Mouse (Mus musculus) hindbrain, embryonic 16.5 days (tissue): ENCODE measurements around the gene Kat5. TPM values are rescaled to one million over a fixed set of nuclear protein-coding genes. Genes with fewer than 3 reads are reported as not detected.

Source experiments
- ATAC-seq: fragments of 200-750 bp; cut with Nextera tagmentation; 2 replicates; pipeline ENCODE4 v1.8.0; 2017; ENCODE audit warnings: moderate TSS enrichment, moderate library complexity
- H3K27ac ChIP-seq: fragments of 300-500 bp; sonication (generic); 2 replicates; pipeline ENCODE4 v1.5.1; 2014; ENCODE audit warnings: low read depth, mild to moderate bottlenecking, control low read depth, low read length, moderate library complexity
- H3K27me3 ChIP-seq: fragments of 300-500 bp; sonication (generic); replicated peaks from 2 replicates; pipeline ENCODE4 v1.6.1; 2014; ENCODE audit warnings: low read length; ENCODE audit not compliant: control insufficient read depth, insufficient read depth
- H3K36me3 ChIP-seq: fragments of 300-500 bp; sonication (generic); 2 replicates; pipeline ENCODE4 v1.6.1; 2014; ENCODE audit warnings: mild to moderate bottlenecking, low read length, moderate library complexity, mixed read lengths; ENCODE audit not compliant: control insufficient read depth, insufficient read depth
- H3K4me1 ChIP-seq: fragments of 300-500 bp; sonication (generic); 2 replicates; pipeline ENCODE4 v1.6.1; 2014; ENCODE audit warnings: low read depth, low read length; ENCODE audit not compliant: control insufficient read depth, insufficient read depth
- H3K4me2 ChIP-seq: fragments of 300-500 bp; sonication (generic); 2 replicates; pipeline ENCODE4 v1.6.1; 2014; ENCODE audit warnings: mild to moderate bottlenecking, low read length, control low read depth, moderate library complexity
- H3K4me3 ChIP-seq: fragments of 300-500 bp; sonication (generic); 2 replicates; pipeline ENCODE4 v1.5.1; 2014; ENCODE audit warnings: mild to moderate bottlenecking, low read length, control low read depth, moderate library complexity
- H3K9ac ChIP-seq: fragments of 300-500 bp; sonication (generic); 2 replicates; pipeline ENCODE4 v1.6.1; 2014; ENCODE audit warnings: low read depth, mild to moderate bottlenecking, control low read depth, low read length, moderate library complexity
- H3K9me3 ChIP-seq: fragments of 300-500 bp; sonication (generic); 2 replicates; pipeline ENCODE4 v1.6.1; 2014; ENCODE audit warnings: mild to moderate bottlenecking, low read length, moderate library complexity; ENCODE audit not compliant: control insufficient read depth
- WGBS: fragments of 180-500 bp; shearing (Covaris S2); extraction: QIAGEN DNeasy Blood & Tissue Kit; methylation state at CpG from one replicate; pipeline ENCODE4 v1.1.7; 2014; 5-methylcytosine and 5-hydroxymethylcytosine counted together
- polyA plus RNA-seq: library from polyadenylated mRNA; unstranded; fragments of >200 nt; fragmentation: Nextera tagmentation; extraction: Ambion mirVana; gene quantifications from 2 replicates; pipeline ENCODE4 v1.2.1, GENCODE M21; 2015

Gene Kat5
- 63.3 and 70.6 TPM in 2 replicates for polyA plus RNA-seq

DNA sequence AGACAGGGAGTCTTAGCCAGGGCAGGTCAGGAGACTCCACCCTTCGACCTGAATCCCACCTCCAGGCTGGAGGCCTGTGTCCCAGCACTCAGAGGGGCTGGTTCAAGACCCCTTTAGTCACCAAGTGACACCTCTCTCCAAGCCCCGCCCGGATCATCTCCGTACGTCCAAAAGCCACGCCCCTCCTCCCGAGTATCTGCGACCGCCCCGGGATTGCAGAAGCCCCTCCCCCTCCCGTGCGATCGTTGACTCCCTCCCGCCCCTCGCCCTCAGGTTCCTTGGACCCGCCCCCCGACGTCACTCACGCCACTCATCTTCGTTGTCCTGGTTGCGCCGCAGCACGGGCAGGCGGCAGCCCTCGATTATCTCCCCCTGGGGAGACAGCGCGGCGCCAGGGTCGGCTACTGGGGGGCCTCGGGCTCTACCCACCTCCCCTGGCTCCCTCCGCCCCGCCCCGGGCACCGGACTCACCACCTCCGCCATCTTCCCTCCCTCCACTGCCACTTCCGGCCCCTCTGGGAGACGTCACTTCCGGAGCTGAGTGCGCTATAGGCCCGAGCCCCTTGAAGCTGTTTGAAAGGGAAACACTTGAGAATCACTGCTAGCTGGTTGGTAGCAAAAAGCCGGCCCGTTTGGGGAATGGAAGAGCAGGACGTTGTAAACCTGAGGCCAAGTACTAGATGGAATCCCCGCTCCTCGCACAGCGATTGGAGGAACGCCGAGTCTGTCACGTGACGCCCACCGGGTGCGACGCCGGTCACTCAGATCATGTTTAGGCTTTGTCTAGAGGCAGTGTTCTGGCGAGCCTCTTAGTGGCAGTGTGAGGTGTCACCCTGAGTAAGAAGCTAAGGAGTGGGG, at the start of gene Kat5:
TSS of gene Kat5 (minus strand) at position 691 of the 858 bp plus-strand sequence.
- no peaks in the 10 kb centered on the region for H3K27me3 ChIP-seq
- peak within 1 kb of the TSS; percentile 66 for H3K4me2 ChIP-seq
- ATAC-seq, result peak; percentile 95
- H3K9ac ChIP-seq, result peak within 1 kb of the TSS; percentile 92
- under 1% methylated on average over 54 of the region's 55 CpGs for WGBS
- H3K4me1 ChIP-seq, result peaks cover 16% of the 10 kb centered on the region
- H3K9me3 ChIP-seq, result no peaks in the 10 kb centered on the region
- peak within 1 kb of the TSS; percentile 70 for H3K4me3 ChIP-seq
- peak within 1 kb of the TSS; percentile 99 for H3K27ac ChIP-seq
- H3K36me3 ChIP-seq, result peaks cover 22% of the 10 kb centered on the region

GRCm38 (mm10) chr19:5654720-5655298, 44.8 kb upstream of the Kat5 start:
- peak overlapping the region; percentile 49 for H3K4me3 ChIP-seq
- H3K27me3 ChIP-seq, result peaks cover 23% of the 10 kb centered on the region
- peak overlapping the region; percentile 79 for H3K4me2 ChIP-seq
- peaks cover 11% of the 10 kb centered on the region for H3K4me1 ChIP-seq
- WGBS, result 12% methylated on average over 43 of the region's 43 CpGs
- no peak overlapping the region for H3K27ac ChIP-seq
- peak overlapping the region; percentile 58 for H3K9ac ChIP-seq
- no peaks in the 10 kb centered on the region for H3K36me3 ChIP-seq
- peak; percentile 34; the same call in 1 of the 2 replicates for ATAC-seq
- H3K9me3 ChIP-seq, result no peaks in the 10 kb centered on the region

GRCm38 (mm10) chr19:5653969-5654719, 44.1 kb upstream of the Kat5 start:
- Histone ChIP-seq H3K27ac (no peak overlapping the region), H3K36me3 (no peaks in the 10 kb centered on the region), H3K9ac (peak overlapping the region; percentile 65), H3K4me1 (peaks cover 13% of the 10 kb centered on the region), H3K27me3 (peaks cover 23% of the 10 kb centered on the region), H3K9me3 (no peaks in the 10 kb centered on the region), H3K4me3 (peak overlapping the region; percentile 49), H3K4me2 (peak overlapping the region; percentile 79)
- ATAC-seq, result peak; percentile 49
- WGBS, result 8% methylated on average over 62 of the region's 62 CpGs

- Histone ChIP-seq H3K9ac (no peak overlapping the region), H3K36me3 (peaks cover 3% of the 10 kb centered on the region), H3K4me3 (no peak overlapping the region), H3K9me3 (no peaks in the 10 kb centered on the region), H3K27me3 (peaks cover 23% of the 10 kb centered on the region), H3K27ac (no peak overlapping the region), H3K4me2 (no peak overlapping the region), H3K4me1 (peaks cover 22% of the 10 kb centered on the region)
- WGBS, result 81% methylated on average over 6 of the region's 6 CpGs
- no peak for ATAC-seq
Observed at GRCm38 (mm10) chr19:5652570-5652969, 42.5 kb upstream of the Kat5 start.

DNA sequence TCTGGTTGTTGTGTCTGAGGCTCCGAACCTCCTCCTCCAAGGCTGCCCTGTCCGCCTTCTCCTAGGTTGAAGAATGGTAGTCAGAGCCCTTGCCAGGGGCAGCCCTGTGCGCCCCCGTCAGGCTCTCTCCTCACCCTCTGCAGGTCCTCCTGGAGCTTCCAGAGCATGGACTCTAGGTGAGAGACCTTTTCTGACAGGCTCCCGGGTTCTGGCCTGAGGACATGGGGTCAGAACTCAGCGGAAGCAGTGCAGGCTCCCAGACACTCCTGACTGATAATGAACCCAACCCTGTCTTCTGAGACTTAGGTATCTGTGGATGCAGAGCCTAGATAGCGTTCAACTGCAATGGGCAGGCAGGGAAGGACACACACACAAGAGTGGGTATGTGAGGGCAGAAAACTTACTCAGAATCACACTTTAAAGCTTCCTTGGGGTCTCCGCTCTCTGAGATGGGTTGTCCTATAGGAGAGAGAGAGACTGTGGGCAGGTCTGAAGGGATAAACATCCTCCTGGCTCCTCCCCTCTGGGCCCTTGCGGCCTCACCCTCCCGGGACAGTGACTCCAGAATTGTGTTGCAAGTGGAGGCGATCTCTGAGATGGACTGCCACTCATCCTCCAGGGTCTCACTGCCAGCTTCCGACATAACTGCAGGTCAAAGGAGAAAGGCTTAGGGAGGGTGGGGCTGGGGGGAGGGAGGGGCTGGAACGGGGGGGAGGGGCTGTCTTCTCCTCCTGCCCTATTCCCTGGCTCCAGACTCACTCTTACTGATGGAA, 41.7 kb upstream of the Kat5 start:
- Histone ChIP-seq H3K27ac (no peak overlapping the region), H3K36me3 (peaks cover 12% of the 10 kb centered on the region), H3K4me3 (no peak overlapping the region), H3K9ac (no peak overlapping the region), H3K9me3 (no peaks in the 10 kb centered on the region), H3K4me2 (no peak overlapping the region), H3K4me1 (peaks cover 22% of the 10 kb centered on the region), H3K27me3 (peaks cover 23% of the 10 kb centered on the region)
- no peak for ATAC-seq
- WGBS, result 69% methylated on average over 13 of the region's 13 CpGs

GRCm38 (mm10) chr19:5649298-5649741, 39.3 kb upstream of the Kat5 start:
- H3K9me3 ChIP-seq, result no peaks in the 10 kb centered on the region
- 60% methylated on average over 6 of the region's 6 CpGs for WGBS
- H3K36me3 ChIP-seq, result peaks cover 29% of the 10 kb centered on the region
- H3K4me3 ChIP-seq, result peak overlapping the region; percentile 31; the same call in 1 of the 2 replicates
- H3K4me1 ChIP-seq, result peaks cover 18% of the 10 kb centered on the region
- peak; percentile 15; the same call in 1 of the 2 replicates for ATAC-seq
- peak overlapping the region; percentile 62 for H3K9ac ChIP-seq
- H3K27ac ChIP-seq, result peak overlapping the region; percentile 75; the same call in 1 of the 2 replicates
- H3K4me2 ChIP-seq, result peak overlapping the region; percentile 61
- peaks cover 10% of the 10 kb centered on the region for H3K27me3 ChIP-seq

DNA sequence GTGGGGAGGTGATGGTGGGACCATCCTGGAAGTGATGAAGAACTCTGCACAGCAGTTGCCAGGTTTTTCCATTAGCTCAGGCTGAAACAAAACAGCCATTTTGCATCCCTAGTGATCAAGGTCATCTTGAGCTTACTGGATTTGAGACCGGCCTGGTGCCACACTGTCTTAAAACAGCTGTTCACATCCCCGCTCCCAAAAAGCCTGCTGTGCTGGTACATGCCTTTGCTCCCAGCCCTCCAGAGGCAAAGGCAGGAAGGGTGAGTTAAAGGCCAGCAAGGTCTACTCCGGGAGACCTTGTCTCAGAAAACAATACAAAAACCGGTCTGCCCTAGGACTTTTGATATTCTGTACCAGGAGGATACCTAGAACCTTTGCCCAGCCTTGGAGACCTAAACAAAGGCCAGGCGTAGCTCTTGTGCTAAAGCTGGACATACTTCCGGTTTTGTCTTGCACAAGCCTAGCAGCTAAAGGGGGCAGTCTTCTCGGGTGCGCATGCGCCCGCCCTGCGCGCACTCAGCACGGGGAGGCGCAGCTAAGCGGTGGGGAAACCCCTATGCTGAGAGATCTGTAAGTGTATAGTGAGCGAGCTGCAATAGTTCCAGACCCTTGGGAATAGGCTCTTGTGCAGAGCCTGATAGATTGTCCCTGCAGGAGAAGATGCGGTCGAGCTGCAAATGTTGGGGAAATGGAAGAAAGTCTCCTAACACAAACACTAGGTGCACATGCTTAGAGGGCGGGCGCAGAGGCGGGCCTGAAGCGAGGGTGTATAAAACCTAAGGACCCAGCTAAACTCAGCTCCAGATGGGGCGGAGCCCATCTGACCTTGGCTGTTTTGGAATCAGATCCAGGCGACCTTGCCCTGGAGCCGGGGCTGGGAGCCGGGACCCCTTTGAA, 38.6 kb upstream of the Kat5 start:
- H3K4me3 ChIP-seq, result peak overlapping the region; percentile 31
- peak overlapping the region; percentile 75 for H3K27ac ChIP-seq
- 10% methylated on average over 26 of the region's 26 CpGs for WGBS
- peaks cover 4% of the 10 kb centered on the region for H3K27me3 ChIP-seq
- peaks cover 33% of the 10 kb centered on the region for H3K36me3 ChIP-seq
- ATAC-seq, result peak; percentile 94
- H3K9ac ChIP-seq, result peak overlapping the region; percentile 62
- peak overlapping the region; percentile 61 for H3K4me2 ChIP-seq
- H3K9me3 ChIP-seq, result no peaks in the 10 kb centered on the region
- H3K4me1 ChIP-seq, result peaks cover 11% of the 10 kb centered on the region

DNA sequence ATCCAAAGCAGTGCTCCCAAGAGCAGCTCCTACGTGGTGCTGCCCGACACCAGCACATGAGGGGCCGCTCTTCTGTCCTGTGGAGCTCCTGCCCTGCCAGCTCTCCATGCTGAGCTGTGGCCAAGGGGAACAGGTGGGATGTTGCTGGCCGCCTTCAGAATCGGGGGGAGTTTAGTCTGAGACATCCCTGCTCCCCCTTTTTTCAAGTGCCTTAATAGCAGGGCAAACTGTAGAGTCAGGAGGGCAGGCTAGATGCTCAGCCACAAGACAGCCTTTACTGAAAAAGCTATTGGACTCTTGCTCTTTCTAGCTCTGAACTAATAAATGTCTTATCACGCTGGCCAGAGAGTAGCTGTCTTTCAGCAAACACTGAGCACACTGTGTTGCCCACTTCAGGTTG, 37.8 kb upstream of the Kat5 start:
- Histone ChIP-seq H3K4me2 (no peak overlapping the region), H3K9ac (no peak overlapping the region), H3K9me3 (no peaks in the 10 kb centered on the region), H3K27ac (no peak overlapping the region), H3K36me3 (peaks cover 37% of the 10 kb centered on the region), H3K4me1 (peaks cover 11% of the 10 kb centered on the region), H3K27me3 (no peaks in the 10 kb centered on the region), H3K4me3 (no peak overlapping the region)
- WGBS, result 95% methylated on average over 6 of the region's 6 CpGs
- ATAC-seq, result no peak
